8 mouse cellular contexts compared by ENCODE assay signal in genomic region chr9:120656976-120657375, GRCm38 (mm10).
DNase-seq lines count a peak whose midpoint lies in the region; ATAC-seq lines count a peak whose summit lies in the region.

No protein-coding gene starts in this region.

- ATAC-seq in megakaryocyte-erythroid progenitor cell, adult 5-6 weeks (replicated peaks; ENCODE audit: low FRiP score, low TSS enrichment, poor library complexity, severe bottlenecking), result 0 out of 2 replicates have a peak, but pooled peaks have one; percentile 54
- ATAC-seq in inflammation-experienced regulatory T-cells, adult 6 months, result no peak

- intact Hi-C loops in left cerebral cortex, postnatal 4 days (cut with DNase I), result no loop called here
- intact Hi-C loops in left cerebral cortex, postnatal 25 days (cut with DNase I), result loop anchor here (5.0 kb wide), 1 partner anchor 55 kb away; no protein-coding TSS in a partner anchor

- peak; percentile 17 to 62 for DNase-seq in adrenal gland, adult (ENCODE audit: inconsistent age in 2 of 2, low spot score in 1 of 2)
- no peak for DNase-seq in adrenal gland, postnatal 4 days (ENCODE audit: low spot score in 2 of 2)
- peak; percentile 43 for DNase-seq in left cerebral cortex, postnatal 4 days
- no peak for DNase-seq in left cerebral cortex, postnatal 25 days (ENCODE audit: low spot score in 2 of 2)
- DNase-seq in embryo, embryonic 11 days, result peak; percentile 81
- no peak for DNase-seq in c-Kit-positive CD71-positive TER-119-positive erythroid progenitor cells, embryonic 14.5 days (ENCODE audit: low spot score)

Comparison
In these comparisons a context has a peak if more than half of its experiments do, and no peak if none do; other contexts are left out.
1. DNase-seq: peak in adrenal gland, adult (2 of 2), left cerebral cortex, postnatal 4 days (single experiment) and embryo, embryonic 11 days (single experiment); none in adrenal gland, postnatal 4 days (0 of 2), left cerebral cortex, postnatal 25 days (0 of 2) and c-Kit-positive CD71-positive TER-119-positive erythroid progenitor cells, embryonic 14.5 days (single experiment).